Mouse (Mus musculus) kidney, adult 2 months (tissue): ENCODE results near the gene Lag3.

ENCODE experiments used
- CTCF ChIP-seq: fragments of 200-500 bp; conservative IDR thresholded peaks from 2 replicates; pipeline ENCODE4 v1.5.1; 2011; ENCODE audit warnings: low read depth, mild to moderate bottlenecking, control low read depth, low read length, moderate library complexity, mixed read lengths; ENCODE audit not compliant: insufficient read depth, insufficient read length
- POLR2A ChIP-seq: fragments of 200-500 bp; IDR thresholded peaks from one replicate; pipeline ENCODE4 v1.6.1; 2011; ENCODE audit warnings: low read depth, low read length, control low read depth

- no peak for TF ChIP-seq POLR2A
- TF ChIP-seq CTCF = no peak
Observed at GRCm38 (mm10) chr6:124861802-124862201, 49.7 kb downstream of the Lag3 start.
